Mouse (Mus musculus) hindbrain, embryonic 14.5 days (tissue): ENCODE data around the gene Slc6a16. TPM values are rescaled to one million over a fixed set of nuclear protein-coding genes. Genes with fewer than 3 reads are reported as not detected.
A peak's percentile ranks its signal among the peaks of the same experiment; 100 is the strongest.

ENCODE experiments used
- ATAC-seq: fragments of 200-750 bp; cut with Nextera tagmentation; 2 replicates; pipeline ENCODE4 v1.8.0; 2017; ENCODE audit warnings: moderate number of reproducible peaks, mild to moderate bottlenecking, moderate TSS enrichment, moderate library complexity; ENCODE audit not compliant: low FRiP score
- DNase-seq: peaks from one replicate; pipeline ENCODE4 v3.0.0-alpha.2; 2015; ENCODE audit warnings: low spot score
- H3K27ac ChIP-seq: fragments of 300-500 bp; sonication (generic); 2 replicates; pipeline ENCODE4 v1.5.1; 2014; ENCODE audit warnings: mild to moderate bottlenecking, moderate library complexity
- H3K27me3 ChIP-seq: fragments of 300-500 bp; sonication (generic); 2 replicates; pipeline ENCODE4 v1.6.1; 2014; ENCODE audit warnings: mild to moderate bottlenecking, low read length, mixed read lengths; ENCODE audit not compliant: control insufficient read depth, insufficient read depth
- H3K36me3 ChIP-seq: fragments of 300-500 bp; sonication (generic); replicated peaks from 2 replicates; pipeline ENCODE4 v1.6.1; 2014; ENCODE audit not compliant: control insufficient read depth, insufficient read depth
- H3K4me1 ChIP-seq: fragments of 300-500 bp; sonication (generic); replicated peaks from 2 replicates; pipeline ENCODE4 v1.6.1; 2014; ENCODE audit warnings: antibody characterized with exemption, low read length, mixed read lengths; ENCODE audit not compliant: control insufficient read depth, insufficient read depth
- H3K4me2 ChIP-seq: fragments of 300-500 bp; sonication (generic); replicated peaks from 2 replicates; pipeline ENCODE4 v1.6.1; 2014; ENCODE audit warnings: mild to moderate bottlenecking, moderate library complexity
- H3K4me3 ChIP-seq: fragments of 300-500 bp; sonication (generic); replicated peaks from 2 replicates; pipeline ENCODE4 v1.5.1; 2014; ENCODE audit warnings: mild to moderate bottlenecking, low read length
- H3K9ac ChIP-seq: fragments of 300-500 bp; sonication (generic); 2 replicates; pipeline ENCODE4 v1.6.1; 2014
- H3K9me3 ChIP-seq: fragments of 300-500 bp; sonication (generic); 2 replicates; pipeline ENCODE4 v1.6.1; 2016; ENCODE audit warnings: low read length; ENCODE audit not compliant: control insufficient read depth
- WGBS: fragments of 180-500 bp; shearing (Covaris S2); extraction: QIAGEN DNeasy Blood & Tissue Kit; methylation state at CpG from one replicate; pipeline ENCODE4 v1.1.7; 2014; 5-methylcytosine and 5-hydroxymethylcytosine counted together
- polyA plus RNA-seq: library from polyadenylated mRNA; unstranded; fragments of >200 nt; fragmentation: Nextera tagmentation; extraction: Ambion mirVana; gene quantifications from 2 replicates; pipeline ENCODE4 v1.2.1, GENCODE M21; 2014

The Slc6a16 gene
- polyA plus RNA-seq, 1 experiment from 2014 or later: 0.67 TPM

- H3K4me1 ChIP-seq: peaks cover 9% of the 10 kb centered on the region
- WGBS: 57% methylated on average over 5 of the region's 5 CpGs
These were observed 27.2 kb upstream of the Slc6a16 start for GRCm38 (mm10) chr7:45213708-45214107.

GRCm38 (mm10) chr7:45215673-45216441 is 25.0 kb upstream of the Slc6a16 start, which contains the start of gene Tead2:
TSS of gene Tead2 (plus strand) at chr7:45215753.
- peak within 1 kb of the TSS; percentile 78 for H3K9ac ChIP-seq
- H3K4me3 ChIP-seq: peak within 1 kb of the TSS; percentile 49
- H3K27ac ChIP-seq: peak within 1 kb of the TSS; percentile 85
- peaks cover 9% of the 10 kb centered on the region for H3K4me1 ChIP-seq
- DNase-seq (peak; percentile 38), ATAC-seq (peak; percentile 36; the same call in 1 of the 2 replicates)
- H3K27me3 ChIP-seq: peaks cover 15% of the 10 kb centered on the region
- H3K9me3 ChIP-seq: no peaks in the 10 kb centered on the region
- under 1% methylated on average over 52 of the region's 55 CpGs for WGBS
- H3K4me2 ChIP-seq: peak within 1 kb of the TSS; percentile 62
- 0 out of 2 replicates have a peak, but pooled peaks cover 6% of the 10 kb centered on the region for H3K36me3 ChIP-seq

More at GRCm38 (mm10) chr7:45213708-45214107, 27.2 kb upstream of the Slc6a16 start:
- Histone ChIP-seq H3K9ac (no peak overlapping the region), H3K36me3 (no peaks in the 10 kb centered on the region), H3K9me3 (no peaks in the 10 kb centered on the region), H3K4me2 (no peak overlapping the region), H3K4me3 (no peak overlapping the region), H3K27me3 (peaks cover 25% of the 10 kb centered on the region), H3K27ac (no peak overlapping the region)
- ATAC-seq (no peak), DNase-seq (no peak)

- Histone ChIP-seq H3K27me3 (peaks cover 9% of the 10 kb centered on the region; the same call in 1 of the 2 replicates), H3K36me3 (0 out of 2 replicates have a peak, but pooled peaks cover 6% of the 10 kb centered on the region), H3K27ac (peak overlapping the region; percentile 85), H3K4me2 (peak overlapping the region; percentile 62), H3K9ac (peak overlapping the region; percentile 78), H3K9me3 (no peaks in the 10 kb centered on the region), H3K4me1 (peaks cover 9% of the 10 kb centered on the region), H3K4me3 (peak overlapping the region; percentile 49)
- DNase-seq (peak; percentile 72), ATAC-seq (peak; percentile 71; the same call in 1 of the 2 replicates)
- WGBS: 2% methylated on average over 13 of the region's 13 CpGs
These were observed 24.3 kb upstream of the Slc6a16 start for GRCm38 (mm10) chr7:45216442-45217183.

GRCm38 (mm10) chr7:45221680-45222079 is 19.2 kb upstream of the Slc6a16 start:
- Histone ChIP-seq H3K4me1 (no peaks in the 10 kb centered on the region), H3K27me3 (no peaks in the 10 kb centered on the region), H3K9me3 (no peaks in the 10 kb centered on the region), H3K9ac (no peak overlapping the region), H3K36me3 (peaks cover 6% of the 10 kb centered on the region; the same call in 1 of the 2 replicates), H3K4me3 (no peak overlapping the region), H3K27ac (no peak overlapping the region), H3K4me2 (no peak overlapping the region)
- whole genome bisulfite sequencing: 89% methylated on average over 2 of the region's 2 CpGs
- ATAC-seq (no peak), DNase-seq (no peak)

- 90% methylated on average over 7 of the region's 7 CpGs for WGBS
- ATAC-seq: no peak
- no peak overlapping the region for H3K9ac ChIP-seq
- no peaks in the 10 kb centered on the region for H3K4me1 ChIP-seq
- DNase-seq: no peak
- no peaks in the 10 kb centered on the region for H3K9me3 ChIP-seq
- no peak overlapping the region for H3K4me3 ChIP-seq
- no peak overlapping the region for H3K27ac ChIP-seq
- peaks cover 18% of the 10 kb centered on the region for H3K36me3 ChIP-seq
- no peaks in the 10 kb centered on the region for H3K27me3 ChIP-seq
- H3K4me2 ChIP-seq: no peak overlapping the region
These were observed 16.1 kb upstream of the Slc6a16 start for GRCm38 (mm10) chr7:45224826-45225225.

- Histone ChIP-seq H3K4me2 (no peak overlapping the region), H3K4me1 (no peaks in the 10 kb centered on the region), H3K4me3 (no peak overlapping the region), H3K9ac (no peak overlapping the region), H3K27ac (no peak overlapping the region), H3K36me3 (peaks cover 16% of the 10 kb centered on the region), H3K9me3 (no peaks in the 10 kb centered on the region), H3K27me3 (no peaks in the 10 kb centered on the region)
- no peak for DNase-seq
- ATAC-seq: no peak
- 96% methylated on average over 5 of the region's 5 CpGs for WGBS
These were observed 14.5 kb upstream of the Slc6a16 start for GRCm38 (mm10) chr7:45226421-45226820.

GRCm38 (mm10) chr7:45228548-45228947 is 12.3 kb upstream of the Slc6a16 start:
- peaks cover 22% of the 10 kb centered on the region for H3K36me3 ChIP-seq
- 96% methylated on average over 18 of the region's 18 CpGs for WGBS

GRCm38 (mm10) chr7:45229046-45229445 is 11.8 kb upstream of the Slc6a16 start:
- ATAC-seq (no peak), DNase-seq (no peak)
- 94% methylated on average over 8 of the region's 8 CpGs for WGBS
- Histone ChIP-seq H3K4me3 (no peak overlapping the region), H3K4me1 (peaks cover 2% of the 10 kb centered on the region), H3K9me3 (no peaks in the 10 kb centered on the region), H3K9ac (no peak overlapping the region), H3K27me3 (no peaks in the 10 kb centered on the region), H3K27ac (no peak overlapping the region), H3K4me2 (no peak overlapping the region), H3K36me3 (peaks cover 22% of the 10 kb centered on the region)

More at GRCm38 (mm10) chr7:45228548-45228947, 12.3 kb upstream of the Slc6a16 start:
- no peaks in the 10 kb centered on the region for H3K4me1 ChIP-seq
- H3K9me3 ChIP-seq: no peaks in the 10 kb centered on the region
- DNase-seq (no peak), ATAC-seq (no peak)
- H3K27me3 ChIP-seq: no peaks in the 10 kb centered on the region
- no peak overlapping the region for H3K9ac ChIP-seq
- H3K4me2 ChIP-seq: no peak overlapping the region
- H3K4me3 ChIP-seq: no peak overlapping the region
- H3K27ac ChIP-seq: no peak overlapping the region
